Mouse (Mus musculus) spleen, postnatal 14 days (tissue): ENCODE results near the gene 2010111I01Rik.

Experiments used
- DNase-seq, 2 experiments: peaks; one replicate each; pipeline ENCODE4 v3.0.0; 2021 to 2022; ENCODE audit warnings: low spot score in 2 of 2

Gene 2010111I01Rik

GRCm38 (mm10) chr13:63260753-63261631, 296.3 kb downstream of the 2010111I01Rik start:
- no peak for DNase-seq

- no peak for DNase-seq
Measured at GRCm38 (mm10) chr13:63261676-63262075, 297.0 kb downstream of the 2010111I01Rik start.

GRCm38 (mm10) chr13:63262168-63262957, 297.7 kb downstream of the 2010111I01Rik start:
- DNase-seq = no peak

GRCm38 (mm10) chr13:63268371-63268770, 303.7 kb downstream of the 2010111I01Rik start:
- DNase-seq = no peak

- no peak for DNase-seq
Measured at GRCm38 (mm10) chr13:63268776-63269175, 304.1 kb downstream of the 2010111I01Rik start.

- DNase-seq = no peak
Measured at GRCm38 (mm10) chr13:63270191-63270590, 305.5 kb downstream of the 2010111I01Rik start.

GRCm38 (mm10) chr13:63272017-63272601, 307.4 kb downstream of the 2010111I01Rik start:
- no peak for DNase-seq

GRCm38 (mm10) chr13:63272602-63273229, 308.0 kb downstream of the 2010111I01Rik start:
- DNase-seq = no peak

GRCm38 (mm10) chr13:63273859-63274258, 309.2 kb downstream of the 2010111I01Rik start:
- no peak for DNase-seq

GRCm38 (mm10) chr13:63274488-63275166, 309.9 kb downstream of the 2010111I01Rik start:
- no peak for DNase-seq

GRCm38 (mm10) chr13:63276389-63276788, 311.7 kb downstream of the 2010111I01Rik start:
- no peak for DNase-seq

- no peak for DNase-seq
Measured at GRCm38 (mm10) chr13:63277316-63277715, 312.6 kb downstream of the 2010111I01Rik start.

- DNase-seq = no peak
Measured at GRCm38 (mm10) chr13:63278141-63278631, 313.5 kb downstream of the 2010111I01Rik start.

GRCm38 (mm10) chr13:63278796-63279475, 314.2 kb downstream of the 2010111I01Rik start:
- peak in 1 of 2 experiments; percentile 16 for DNase-seq

GRCm38 (mm10) chr13:63279807-63280206, 315.1 kb downstream of the 2010111I01Rik start:
- DNase-seq = no peak

GRCm38 (mm10) chr13:63280344-63280743, 315.7 kb downstream of the 2010111I01Rik start:
- no peak for DNase-seq

GRCm38 (mm10) chr13:63281206-63281605, 316.5 kb downstream of the 2010111I01Rik start:
- DNase-seq = no peak

- DNase-seq = no peak
Measured at GRCm38 (mm10) chr13:63283236-63283635, 318.5 kb downstream of the 2010111I01Rik start.

GRCm38 (mm10) chr13:63284748-63285147, 320.1 kb downstream of the 2010111I01Rik start:
- no peak for DNase-seq

GRCm38 (mm10) chr13:63286483-63287102, 321.9 kb downstream of the 2010111I01Rik start:
- no peak for DNase-seq
